Mouse (Mus musculus) midbrain, embryonic 13.5 days (tissue): ENCODE results near the gene Chid1. TPM values are rescaled to one million over a fixed set of nuclear protein-coding genes. Genes with fewer than 3 reads are reported as not detected.

Experiments used
- ATAC-seq: fragments of 200-750 bp; cut with Nextera tagmentation; 2 replicates; pipeline ENCODE4 v1.8.0; 2017; ENCODE audit warnings: mild to moderate bottlenecking, moderate TSS enrichment, moderate library complexity
- H3K27ac ChIP-seq: fragments of 300-500 bp; sonication (generic); 2 replicates; pipeline ENCODE4 v1.5.1; 2015; ENCODE audit warnings: inconsistent platforms, mild to moderate bottlenecking, moderate library complexity
- H3K27me3 ChIP-seq: fragments of 300-500 bp; sonication (generic); 2 replicates; pipeline ENCODE4 v1.6.1; 2015; ENCODE audit warnings: mild to moderate bottlenecking, inconsistent platforms
- H3K36me3 ChIP-seq: fragments of 300-500 bp; sonication (generic); 2 replicates; pipeline ENCODE4 v1.6.1; 2015; ENCODE audit warnings: mild to moderate bottlenecking, inconsistent platforms
- H3K4me1 ChIP-seq: fragments of 300-500 bp; sonication (generic); replicated peaks from 2 replicates; pipeline ENCODE4 v1.6.1; 2015; ENCODE audit warnings: inconsistent platforms
- H3K4me2 ChIP-seq: fragments of 300-500 bp; sonication (generic); replicated peaks from 2 replicates; pipeline ENCODE4 v1.6.1; 2015; ENCODE audit warnings: moderate library complexity, mild to moderate bottlenecking, inconsistent platforms
- H3K4me3 ChIP-seq: fragments of 300-500 bp; sonication (generic); replicated peaks from 2 replicates; pipeline ENCODE4 v1.5.1; 2015; ENCODE audit warnings: mild to moderate bottlenecking, inconsistent platforms
- H3K9ac ChIP-seq: fragments of 300-500 bp; sonication (generic); replicated peaks from 2 replicates; pipeline ENCODE4 v1.6.1; 2015; ENCODE audit warnings: mild to moderate bottlenecking, inconsistent platforms
- H3K9me3 ChIP-seq: fragments of 300-500 bp; sonication (generic); 2 replicates; pipeline ENCODE4 v1.6.1; 2016; ENCODE audit warnings: mild to moderate bottlenecking, inconsistent platforms
- WGBS: fragments of 180-500 bp; shearing (Covaris S2); methylation state at CpG from one replicate; pipeline ENCODE4 v1.1.7; 2015; 5-methylcytosine and 5-hydroxymethylcytosine counted together
- polyA plus RNA-seq: library from polyadenylated mRNA; unstranded; fragments of >200 nt; fragmentation: Nextera tagmentation; extraction: Ambion mirVana; gene quantifications from 2 replicates; pipeline ENCODE4 v1.2.1, GENCODE M21; 2015

Gene Chid1
- polyA plus RNA-seq, 1 experiment from 2014 or later: 31.7 TPM

GRCm38 (mm10) chr7:141464603-141465201 lies 75.0 kb downstream of the Chid1 start:
- no peaks in the 10 kb centered on the region for H3K9me3 ChIP-seq
- H3K4me1 ChIP-seq: peaks cover 44% of the 10 kb centered on the region
- H3K9ac ChIP-seq: no peak overlapping the region; the same call in 1 of the 2 replicates
- WGBS: 3% methylated on average over 37 of the region's 38 CpGs
- peak overlapping the region; percentile 16 for H3K4me3 ChIP-seq
- no peak overlapping the region for H3K27ac ChIP-seq
- ATAC-seq: no peak
- peak overlapping the region; percentile 36; the same call in 1 of the 2 replicates for H3K4me2 ChIP-seq
- peaks cover 4% of the 10 kb centered on the region for H3K36me3 ChIP-seq
- H3K27me3 ChIP-seq: peaks cover 75% of the 10 kb centered on the region

- H3K4me2 ChIP-seq: 0 out of 2 replicates have a peak overlapping the region, but pooled peaks have one; percentile 36
- 14% methylated on average over 12 of the region's 12 CpGs for WGBS
- no peaks in the 10 kb centered on the region for H3K9me3 ChIP-seq
- no peak overlapping the region for H3K27ac ChIP-seq
- H3K4me3 ChIP-seq: peak overlapping the region; percentile 16; the same call in 1 of the 2 replicates
- no peak overlapping the region; the same call in 1 of the 2 replicates for H3K9ac ChIP-seq
- peaks cover 37% of the 10 kb centered on the region for H3K4me1 ChIP-seq
- peaks cover 11% of the 10 kb centered on the region for H3K36me3 ChIP-seq
- no peak for ATAC-seq
- H3K27me3 ChIP-seq: peaks cover 82% of the 10 kb centered on the region
Observed at GRCm38 (mm10) chr7:141463824-141464602, 75.6 kb downstream of the Chid1 start.

GRCm38 (mm10) chr7:141462333-141462821 lies 77.3 kb downstream of the Chid1 start:
- Histone ChIP-seq H3K4me3 (peak overlapping the region; percentile 36), H3K9me3 (no peaks in the 10 kb centered on the region), H3K27ac (no peak overlapping the region), H3K4me1 (peaks cover 24% of the 10 kb centered on the region), H3K36me3 (peaks cover 13% of the 10 kb centered on the region), H3K27me3 (peaks cover 84% of the 10 kb centered on the region), H3K4me2 (peak overlapping the region; percentile 61), H3K9ac (peak overlapping the region; percentile 59)
- WGBS: 21% methylated on average over 5 of the region's 5 CpGs
- no peak for ATAC-seq

GRCm38 (mm10) chr7:141461521-141462332 lies 77.9 kb downstream of the Chid1 start:
- H3K27me3 ChIP-seq: peaks cover 80% of the 10 kb centered on the region

GRCm38 (mm10) chr7:141460391-141461113 lies 79.1 kb downstream of the Chid1 start, which contains the start of gene Cracr2b:
Gene Cracr2b, plus strand, starts transcription at chr7:141461094.
- 78% methylated on average over 15 of the region's 15 CpGs for WGBS
- peaks cover 68% of the 10 kb centered on the region for H3K27me3 ChIP-seq
- H3K4me1 ChIP-seq: peaks cover 25% of the 10 kb centered on the region
- peaks cover 13% of the 10 kb centered on the region for H3K36me3 ChIP-seq
- H3K9ac ChIP-seq: peak within 1 kb of the TSS; percentile 59
- H3K4me3 ChIP-seq: peak within 1 kb of the TSS; percentile 36
- ATAC-seq: no peak
- H3K4me2 ChIP-seq: peak within 1 kb of the TSS; percentile 61
- H3K9me3 ChIP-seq: no peaks in the 10 kb centered on the region
- no peak within 1 kb of the TSS for H3K27ac ChIP-seq

More at GRCm38 (mm10) chr7:141461521-141462332, 77.9 kb downstream of the Chid1 start:
- 2% methylated on average over 59 of the region's 59 CpGs for WGBS
- peak overlapping the region; percentile 61 for H3K4me2 ChIP-seq
- H3K4me1 ChIP-seq: peaks cover 17% of the 10 kb centered on the region
- H3K9ac ChIP-seq: peak overlapping the region; percentile 59
- H3K36me3 ChIP-seq: peaks cover 13% of the 10 kb centered on the region
- ATAC-seq: no peak
- H3K4me3 ChIP-seq: peak overlapping the region; percentile 36
- no peak overlapping the region for H3K27ac ChIP-seq
- no peaks in the 10 kb centered on the region for H3K9me3 ChIP-seq

GRCm38 (mm10) chr7:141460001-141460390 lies 79.7 kb downstream of the Chid1 start:
- no peak overlapping the region for H3K27ac ChIP-seq
- H3K36me3 ChIP-seq: peaks cover 13% of the 10 kb centered on the region
- H3K4me2 ChIP-seq: no peak overlapping the region
- no peak for ATAC-seq
- no peak overlapping the region for H3K9ac ChIP-seq
- no peaks in the 10 kb centered on the region for H3K9me3 ChIP-seq
- peaks cover 27% of the 10 kb centered on the region for H3K4me1 ChIP-seq
- 77% methylated on average over 5 of the region's 5 CpGs for WGBS
- peaks cover 62% of the 10 kb centered on the region for H3K27me3 ChIP-seq
- no peak overlapping the region for H3K4me3 ChIP-seq

GRCm38 (mm10) chr7:141459301-141459711 lies 80.4 kb downstream of the Chid1 start:
- no peak overlapping the region for H3K9ac ChIP-seq
- no peak overlapping the region for H3K4me3 ChIP-seq
- H3K27me3 ChIP-seq: peaks cover 55% of the 10 kb centered on the region
- peaks cover 13% of the 10 kb centered on the region for H3K36me3 ChIP-seq
- H3K9me3 ChIP-seq: no peaks in the 10 kb centered on the region
- ATAC-seq: no peak
- no peak overlapping the region for H3K4me2 ChIP-seq
- H3K27ac ChIP-seq: no peak overlapping the region
- peaks cover 27% of the 10 kb centered on the region for H3K4me1 ChIP-seq
- 91% methylated on average over 17 of the region's 17 CpGs for WGBS

GRCm38 (mm10) chr7:141458661-141459060 lies 81.0 kb downstream of the Chid1 start:
- H3K27ac ChIP-seq: no peak overlapping the region
- no peak overlapping the region for H3K4me3 ChIP-seq
- peaks cover 27% of the 10 kb centered on the region for H3K4me1 ChIP-seq
- ATAC-seq: no peak
- no peak overlapping the region for H3K4me2 ChIP-seq
- H3K36me3 ChIP-seq: peaks cover 13% of the 10 kb centered on the region
- H3K9me3 ChIP-seq: no peaks in the 10 kb centered on the region
- peaks cover 49% of the 10 kb centered on the region for H3K27me3 ChIP-seq
- WGBS: 89% methylated on average over 11 of the region's 11 CpGs
- H3K9ac ChIP-seq: no peak overlapping the region

- 73% methylated on average over 15 of the region's 15 CpGs for WGBS
- H3K27me3 ChIP-seq: peaks cover 44% of the 10 kb centered on the region
- no peak for ATAC-seq
Observed at GRCm38 (mm10) chr7:141457986-141458660, 81.5 kb downstream of the Chid1 start.

GRCm38 (mm10) chr7:141457236-141457635 lies 82.4 kb downstream of the Chid1 start:
- Histone ChIP-seq H3K4me1 (peaks cover 27% of the 10 kb centered on the region), H3K36me3 (peaks cover 15% of the 10 kb centered on the region), H3K27me3 (peaks cover 35% of the 10 kb centered on the region), H3K9ac (no peak overlapping the region), H3K27ac (no peak overlapping the region), H3K9me3 (no peaks in the 10 kb centered on the region), H3K4me3 (no peak overlapping the region), H3K4me2 (no peak overlapping the region)
- WGBS: 93% methylated on average over 14 of the region's 14 CpGs
- no peak for ATAC-seq

More at GRCm38 (mm10) chr7:141457986-141458660, 81.5 kb downstream of the Chid1 start:
- no peak overlapping the region for H3K4me2 ChIP-seq
- H3K9ac ChIP-seq: no peak overlapping the region
- peaks cover 27% of the 10 kb centered on the region for H3K4me1 ChIP-seq
- H3K4me3 ChIP-seq: no peak overlapping the region
- no peak overlapping the region for H3K27ac ChIP-seq
- H3K36me3 ChIP-seq: peaks cover 13% of the 10 kb centered on the region
- H3K9me3 ChIP-seq: no peaks in the 10 kb centered on the region
